Mouse (Mus musculus): ENCODE measurements around the gene Kif5a. TPM values are rescaled to one million over a fixed set of nuclear protein-coding genes. Genes with fewer than 3 reads are reported as not detected.

Kif5a gene
- polyA plus RNA-seq, 1 experiment from 2014 or later, result 39.4 TPM

GRCm38 (mm10) chr10:127179871-127180694 lies 83.1 kb downstream of the Kif5a start, which contains the start of gene Slc26a10:
Gene Slc26a10 (minus strand): TSS chr10:127180645.
- peak within 1 kb of the TSS; percentile 35 for H3K4me3 ChIP-seq
- peaks cover 96% of the 10 kb centered on the region for H3K27me3 ChIP-seq (ENCODE audit: insufficient read depth, poor library complexity, severe bottlenecking)
- H3K9me3 ChIP-seq, result no peaks in the 10 kb centered on the region
- no peak within 1 kb of the TSS for H3K27ac ChIP-seq
- H3K36me3 ChIP-seq, result peaks cover 17% of the 10 kb centered on the region
- DNase-seq (ENCODE audit: low spot score), result peak; percentile 35
- WGBS, result 2% methylated on average over 34 of the region's 34 CpGs
- H3K4me1 ChIP-seq (replicated peaks), result peaks cover 65% of the 10 kb centered on the region

GRCm38 (mm10) chr10:127178286-127179027 lies 84.7 kb downstream of the Kif5a start:
- peak; percentile 39 for DNase-seq (ENCODE audit: low spot score)
- H3K36me3 ChIP-seq, result peaks cover 9% of the 10 kb centered on the region
- 4% methylated on average over 41 of the region's 41 CpGs for WGBS
- H3K27me3 ChIP-seq (ENCODE audit: insufficient read depth, poor library complexity, severe bottlenecking), result peaks cover 89% of the 10 kb centered on the region
- H3K4me1 ChIP-seq (replicated peaks), result peaks cover 49% of the 10 kb centered on the region
- H3K27ac ChIP-seq, result no peak overlapping the region
- H3K4me3 ChIP-seq, result peak overlapping the region; percentile 48
- no peaks in the 10 kb centered on the region for H3K9me3 ChIP-seq

- WGBS, result 1% methylated on average over 23 of the region's 23 CpGs
- Histone ChIP-seq H3K27ac (no peak overlapping the region), H3K4me3 (peak overlapping the region; percentile 48), H3K4me1 (replicated peaks) (peaks cover 45% of the 10 kb centered on the region), H3K9me3 (no peaks in the 10 kb centered on the region), H3K36me3 (0 out of 2 replicates have a peak, but pooled peaks cover 3% of the 10 kb centered on the region), H3K27me3 (ENCODE audit: insufficient read depth, poor library complexity, severe bottlenecking) (peaks cover 82% of the 10 kb centered on the region)
- DNase-seq (ENCODE audit: low spot score), result peak; percentile 89
Observed at GRCm38 (mm10) chr10:127177719-127178118, 85.4 kb downstream of the Kif5a start.

- Histone ChIP-seq H3K4me1 (replicated peaks) (peaks cover 45% of the 10 kb centered on the region), H3K4me3 (peak overlapping the region; percentile 48), H3K36me3 (no peaks in the 10 kb centered on the region), H3K27me3 (ENCODE audit: insufficient read depth, poor library complexity, severe bottlenecking) (peaks cover 78% of the 10 kb centered on the region), H3K9me3 (no peaks in the 10 kb centered on the region), H3K27ac (no peak overlapping the region)
- WGBS, result 20% methylated on average over 9 of the region's 9 CpGs
- no peak for DNase-seq (ENCODE audit: low spot score)
Observed at GRCm38 (mm10) chr10:127177235-127177634, 85.9 kb downstream of the Kif5a start.

- Histone ChIP-seq H3K4me3 (peak overlapping the region; percentile 27), H3K36me3 (no peaks in the 10 kb centered on the region), H3K27me3 (ENCODE audit: insufficient read depth, poor library complexity, severe bottlenecking) (peaks cover 78% of the 10 kb centered on the region), H3K4me1 (replicated peaks) (peaks cover 45% of the 10 kb centered on the region), H3K9me3 (no peaks in the 10 kb centered on the region), H3K27ac (no peak overlapping the region)
- DNase-seq (ENCODE audit: low spot score), result no peak
- 5% methylated on average over 7 of the region's 7 CpGs for WGBS
Observed at GRCm38 (mm10) chr10:127176756-127177155, 86.4 kb downstream of the Kif5a start.

- Histone ChIP-seq H3K4me3 (0 out of 2 replicates have a peak overlapping the region, but pooled peaks have one; percentile 27), H3K36me3 (no peaks in the 10 kb centered on the region), H3K4me1 (replicated peaks) (peaks cover 45% of the 10 kb centered on the region), H3K27ac (no peak overlapping the region), H3K9me3 (no peaks in the 10 kb centered on the region), H3K27me3 (ENCODE audit: insufficient read depth, poor library complexity, severe bottlenecking) (peaks cover 78% of the 10 kb centered on the region)
- WGBS, result 36% methylated on average over 3 of the region's 3 CpGs
- DNase-seq (ENCODE audit: low spot score), result no peak
Observed at GRCm38 (mm10) chr10:127176228-127176627, 86.9 kb downstream of the Kif5a start.

Other genes starting within 250 kb of the Kif5a start
- 91.4 and 97.4 TPM in 2 replicates for gene Tsfm, start 232.5 kb downstream of the Kif5a start, polyA plus RNA-seq (2016; fragmentation: Nextera tagmentation; extraction: Ambion mirVana)
- gene Mettl1, start 221.9 kb downstream of the Kif5a start, polyA plus RNA-seq (2016; fragmentation: Nextera tagmentation; extraction: Ambion mirVana), result 39.2 and 51.0 TPM in 2 replicates
- 0.07 and 0.25 TPM in 2 replicates for gene Eef1akmt3, start 221.8 kb downstream of the Kif5a start, polyA plus RNA-seq (2016; fragmentation: Nextera tagmentation; extraction: Ambion mirVana)
- 0.06 and 0.34 TPM in 2 replicates for gene Cyp27b1, start 215.1 kb downstream of the Kif5a start, polyA plus RNA-seq (2016; fragmentation: Nextera tagmentation; extraction: Ambion mirVana)
- gene March9, start 203.2 kb downstream of the Kif5a start, polyA plus RNA-seq (2016; fragmentation: Nextera tagmentation; extraction: Ambion mirVana), result 1.2 and 1.6 TPM in 2 replicates
- 2,665 and 2,802 TPM in 2 replicates for gene Cdk4, start 199.8 kb downstream of the Kif5a start, polyA plus RNA-seq (2016; fragmentation: Nextera tagmentation; extraction: Ambion mirVana)
- gene Tspan31, start 193.1 kb downstream of the Kif5a start, polyA plus RNA-seq (2016; fragmentation: Nextera tagmentation; extraction: Ambion mirVana), result 177 and 187 TPM in 2 replicates
- gene Agap2, start 188.1 kb downstream of the Kif5a start, polyA plus RNA-seq (2016; fragmentation: Nextera tagmentation; extraction: Ambion mirVana), result 0.12 and 0.33 TPM in 2 replicates
- 69.4 and 85.5 TPM in 2 replicates for gene Os9, start 142.2 kb downstream of the Kif5a start, polyA plus RNA-seq (2016; fragmentation: Nextera tagmentation; extraction: Ambion mirVana)
- gene B4galnt1, start 98.1 kb downstream of the Kif5a start, polyA plus RNA-seq (2016; fragmentation: Nextera tagmentation; extraction: Ambion mirVana), result 4.4 and 12.7 TPM in 2 replicates
- 1.6 and 2.1 TPM in 2 replicates for gene Slc26a10, start 82.7 kb downstream of the Kif5a start, polyA plus RNA-seq (2016; fragmentation: Nextera tagmentation; extraction: Ambion mirVana)
- 29.8 and 33.5 TPM in 2 replicates for gene Arhgef25, start 73.3 kb downstream of the Kif5a start, polyA plus RNA-seq (2016; fragmentation: Nextera tagmentation; extraction: Ambion mirVana)
- gene Dtx3, start 67.6 kb downstream of the Kif5a start, polyA plus RNA-seq (2016; fragmentation: Nextera tagmentation; extraction: Ambion mirVana), result 110 and 151 TPM in 2 replicates
- gene Pip4k2c, start 51.8 kb downstream of the Kif5a start, polyA plus RNA-seq (2016; fragmentation: Nextera tagmentation; extraction: Ambion mirVana), result 17.9 and 21.9 TPM in 2 replicates
- gene Dctn2, start 3.0 kb upstream of the Kif5a start, polyA plus RNA-seq (2016; fragmentation: Nextera tagmentation; extraction: Ambion mirVana), result 222 and 255 TPM in 2 replicates
- 12.8 and 16.3 TPM in 2 replicates for gene Mbd6, start 25.7 kb upstream of the Kif5a start, polyA plus RNA-seq (2016; fragmentation: Nextera tagmentation; extraction: Ambion mirVana)
- 171 and 174 TPM in 2 replicates for gene Mars, start 48.4 kb upstream of the Kif5a start, polyA plus RNA-seq (2016; fragmentation: Nextera tagmentation; extraction: Ambion mirVana)
- gene Arhgap9, start 58.6 kb upstream of the Kif5a start, polyA plus RNA-seq (2016; fragmentation: Nextera tagmentation; extraction: Ambion mirVana), result 1.8 and 2.5 TPM in 2 replicates
- gene Gli1, start 78.6 kb upstream of the Kif5a start, polyA plus RNA-seq (2016; fragmentation: Nextera tagmentation; extraction: Ambion mirVana), result 7.1 and 7.3 TPM in 2 replicates
- gene Inhbe, start 91.1 kb upstream of the Kif5a start, polyA plus RNA-seq (2016; fragmentation: Nextera tagmentation; extraction: Ambion mirVana), result not detected in 2 replicates
- gene Inhbc, start 107.1 kb upstream of the Kif5a start, polyA plus RNA-seq (2016; fragmentation: Nextera tagmentation; extraction: Ambion mirVana), result 0.13 TPM in 1 of 2 replicates, not detected in the other
- 31.0 and 35.5 TPM in 2 replicates for gene R3hdm2, start 117.0 kb upstream of the Kif5a start, polyA plus RNA-seq (2016; fragmentation: Nextera tagmentation; extraction: Ambion mirVana)
- 0.72 and 1.5 TPM in 2 replicates for gene Stac3, start 238.3 kb upstream of the Kif5a start, polyA plus RNA-seq (2016; fragmentation: Nextera tagmentation; extraction: Ambion mirVana)

Data from hindbrain, embryonic 10.5 days (tissue).